Comparison of ENCODE assay signal across 19 mouse cellular contexts in the genomic region with DNA sequence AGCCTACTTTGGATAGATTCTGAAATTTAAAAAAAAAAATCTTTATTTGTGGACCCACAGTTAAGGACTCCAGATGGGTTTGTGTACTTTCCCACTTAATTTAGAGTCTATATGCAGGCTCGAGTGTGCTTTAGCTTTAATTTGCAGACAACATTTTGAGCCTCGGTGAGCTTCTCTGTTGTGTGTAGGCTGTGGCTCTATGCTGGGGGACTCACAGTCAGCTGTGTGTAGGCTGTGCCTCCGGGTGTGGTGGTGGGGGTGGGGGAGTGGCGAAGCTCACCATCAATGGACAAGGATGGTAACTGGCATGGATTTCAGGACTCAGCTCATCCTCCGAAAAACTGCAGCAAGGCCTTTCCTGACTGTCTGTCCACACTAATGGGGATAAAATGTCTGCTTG.
DNase-seq lines count a peak whose midpoint lies in the region; ATAC-seq lines count a peak whose summit lies in the region.
"Had no signal": no experiment of that assay in that cellular context is flagged by ENCODE, and none has a peak within 500 bp of the region (broad histone marks: within the 10 kb centered on the region; RNA-seq: fewer than 3 reads in every experiment).

No protein-coding gene starts in this region.

- DNase-seq in frontal cortex, postnatal 14 days (ENCODE audit: low spot score in 2 of 2), result no peak
- peak; percentile 12 to 30 for DNase-seq in left cerebral cortex, adult 18-20 months (ENCODE audit: low spot score in 2 of 2)
- no peak for DNase-seq in left cerebral cortex, postnatal 4 days
- DNase-seq in brain, adult 2 months (ENCODE audit: low read depth, low spot score), result peak; percentile 72
- peak; percentile 22 for DNase-seq in right cerebral cortex, postnatal 14 days
- DNase-seq in adipocyte (ENCODE audit: low spot score), result no peak
- DNase-seq: adrenal gland, postnatal 25 days; B cell, adult 2 months; cerebellum, adult 2 months; cerebellum, postnatal 10 days; forebrain, postnatal 0 days; gastrocnemius, adult 2 months; gastrocnemius, postnatal 25 days; heart, postnatal 10 days; heart, postnatal 4 days had no signal

- peak; percentile 85 for ATAC-seq in frontal cortex, adult (ENCODE audit: low TSS enrichment)
- no peak for ATAC-seq in CD4-positive, CD25-positive, alpha-beta regulatory T cell, adult 4 months
- ATAC-seq: forebrain, embryonic 13.5 days; forebrain, postnatal 0 days; hindbrain, postnatal 0 days had no signal

- intact Hi-C loops in left cerebral cortex, postnatal 4 days (cut with DNase I), result no loop called here

Comparison
In these comparisons a context has a peak if more than half of its experiments do, and no peak if none do; other contexts are left out.
1. DNase-seq: peak in left cerebral cortex, adult 18-20 months (2 of 2), brain, adult 2 months (single experiment) and right cerebral cortex, postnatal 14 days (single experiment); none in frontal cortex, postnatal 14 days (0 of 2), left cerebral cortex, postnatal 4 days (single experiment) and adipocyte (single experiment).